Mouse (Mus musculus) heart, embryonic 14.5 days (tissue): ENCODE measurements around the gene Col6a6. TPM values are rescaled to one million over a fixed set of nuclear protein-coding genes. Genes with fewer than 3 reads are reported as not detected.
"Not testable (repeated sequence)": the region's sequence is repeated elsewhere in the genome, so short reads cannot be mapped to it uniquely, and the experiment has no call there.

Experiments used
- ATAC-seq: fragments of 200-750 bp; cut with Nextera tagmentation; 2 replicates; pipeline ENCODE4 v1.8.0; 2017; ENCODE audit warnings: low read depth, moderate TSS enrichment; ENCODE audit not compliant: insufficient number of reproducible peaks, insufficient read depth, low FRiP score
- H3K27ac ChIP-seq, 2 experiments: fragments of 200-500 bp in 1 of 2; fragments of 300-500 bp in 1 of 2; sonication (generic) in 1 of 2; replicated peaks in 1 of 2; 2 replicates each; pipeline ENCODE4 v1.5.1; 2012 to 2014; ENCODE audit warnings: low read depth in 2 of 2, low read length in 2 of 2, control low read depth in 1 of 2, mild to moderate bottlenecking in 1 of 2, mixed read lengths in 1 of 2; ENCODE audit not compliant: control insufficient read depth in 1 of 2, insufficient read depth in 1 of 2
- H3K27me3 ChIP-seq: fragments of 300-500 bp; sonication (generic); 2 replicates; pipeline ENCODE4 v1.6.1; 2014; ENCODE audit warnings: mild to moderate bottlenecking, low read length, control low read depth; ENCODE audit not compliant: control insufficient read depth, insufficient read depth
- H3K36me3 ChIP-seq: fragments of 300-500 bp; sonication (generic); 2 replicates; pipeline ENCODE4 v1.6.1; 2014; ENCODE audit warnings: mild to moderate bottlenecking, control low read depth, low read length, mixed read lengths; ENCODE audit not compliant: control insufficient read depth, insufficient read depth
- H3K4me1 ChIP-seq, 2 experiments: fragments of 200-500 bp in 1 of 2; fragments of 300-500 bp in 1 of 2; sonication (generic) in 1 of 2; 2 replicates each; pipeline ENCODE4 v1.6.1; 2012 to 2014; ENCODE audit warnings: low read length in 2 of 2, control low read depth in 1 of 2, mixed read lengths in 1 of 2; ENCODE audit not compliant: control insufficient read depth in 2 of 2, insufficient read depth in 2 of 2
- H3K4me2 ChIP-seq: fragments of 300-500 bp; sonication (generic); 2 replicates; pipeline ENCODE4 v1.6.1; 2014; ENCODE audit warnings: mild to moderate bottlenecking, low read length
- H3K4me3 ChIP-seq, 2 experiments: fragments of 200-500 bp in 1 of 2; fragments of 300-500 bp in 1 of 2; sonication (generic) in 1 of 2; 2 replicates each; pipeline ENCODE4 v1.5.1; 2012 to 2014; ENCODE audit warnings: low read length in 2 of 2, mild to moderate bottlenecking in 2 of 2, control low read depth in 1 of 2, low read depth in 1 of 2, moderate library complexity in 1 of 2; ENCODE audit not compliant: control insufficient read depth in 1 of 2, insufficient read depth in 1 of 2
- H3K9ac ChIP-seq: fragments of 300-500 bp; sonication (generic); 2 replicates; pipeline ENCODE4 v1.6.1; 2014; ENCODE audit warnings: mild to moderate bottlenecking, low read length
- H3K9me3 ChIP-seq: fragments of 300-500 bp; sonication (generic); 2 replicates; pipeline ENCODE4 v1.6.1; 2016; ENCODE audit warnings: low read length, control low read depth; ENCODE audit not compliant: control insufficient read depth
- WGBS: fragments of 180-500 bp; shearing (Covaris S2); extraction: QIAGEN DNeasy Blood & Tissue Kit; methylation state at CpG from one replicate; pipeline ENCODE4 v1.1.7; 2014; 5-methylcytosine and 5-hydroxymethylcytosine counted together
- polyA plus RNA-seq: library from polyadenylated mRNA; unstranded; fragments of >200 nt; fragmentation: Nextera tagmentation; extraction: Ambion mirVana; gene quantifications from 2 replicates; pipeline ENCODE4 v1.2.1, GENCODE M21; 2014

Gene Col6a6
- polyA plus RNA-seq, 1 experiment from 2014 or later, result 4.2 TPM

GRCm38 (mm10) chr9:105848396-105848795 lies 20.4 kb upstream of the Col6a6 start:
- H3K27ac ChIP-seq, result no peak overlapping the region
- ATAC-seq, result no peak
- no peaks in the 10 kb centered on the region for H3K27me3 ChIP-seq
- 73% methylated on average over 4 of the region's 4 CpGs for WGBS
- H3K9ac ChIP-seq, result no peak overlapping the region
- H3K4me3 ChIP-seq, result no peak overlapping the region
- H3K9me3 ChIP-seq, result 0 out of 2 replicates have a peak, but pooled peaks cover 3% of the 10 kb centered on the region
- H3K4me2 ChIP-seq, result no peak overlapping the region
- peaks cover 0 to 4% of the 10 kb centered on the region in 2 experiments; a peak in 1 of 4 replicates for H3K4me1 ChIP-seq
- no peaks in the 10 kb centered on the region for H3K36me3 ChIP-seq

- no peak for ATAC-seq
- H3K27me3 ChIP-seq, result no peaks in the 10 kb centered on the region
- H3K4me2 ChIP-seq, result no peak overlapping the region
- WGBS, result 67% methylated on average over 5 of the region's 5 CpGs
- H3K9ac ChIP-seq, result no peak overlapping the region
- 0 out of 2 replicates have a peak, but pooled peaks cover 3% of the 10 kb centered on the region for H3K9me3 ChIP-seq
- no peaks in the 10 kb centered on the region for H3K36me3 ChIP-seq
- no peak overlapping the region for H3K27ac ChIP-seq
- H3K4me1 ChIP-seq, result peaks cover 0 to 4% of the 10 kb centered on the region in 2 experiments; a peak in 1 of 4 replicates
- no peak overlapping the region for H3K4me3 ChIP-seq
These were observed 19.3 kb upstream of the Col6a6 start for GRCm38 (mm10) chr9:105847261-105847660.

GRCm38 (mm10) chr9:105841386-105841785 lies 13.4 kb upstream of the Col6a6 start:
- not testable (repeated sequence) for H3K4me2 ChIP-seq, ATAC-seq, H3K9ac ChIP-seq, H3K9me3 ChIP-seq, H3K27me3 ChIP-seq, H3K36me3 ChIP-seq, H3K27ac ChIP-seq, H3K4me1 ChIP-seq, H3K4me3 ChIP-seq
- WGBS, result 52% methylated on average over 5 of the region's 5 CpGs

- Histone ChIP-seq H3K9me3 (no peaks in the 10 kb centered on the region), H3K27ac (no peak overlapping the region)
- 83% methylated on average over 5 of the region's 5 CpGs for WGBS
These were observed 11.2 kb upstream of the Col6a6 start for GRCm38 (mm10) chr9:105839147-105839515.

GRCm38 (mm10) chr9:105838396-105839146 lies 10.6 kb upstream of the Col6a6 start:
- Histone ChIP-seq H3K27me3 (no peaks in the 10 kb centered on the region), H3K4me3 (no peak overlapping the region), H3K9me3 (no peaks in the 10 kb centered on the region), H3K36me3 (no peaks in the 10 kb centered on the region), H3K4me1 (peaks cover 13 to 23% of the 10 kb centered on the region in 2 experiments), H3K9ac (no peak overlapping the region), H3K4me2 (no peak overlapping the region), H3K27ac (no peak overlapping the region)
- ATAC-seq, result no peak
- 81% methylated on average over 4 of the region's 4 CpGs for WGBS

More at GRCm38 (mm10) chr9:105839147-105839515, 11.2 kb upstream of the Col6a6 start:
- peaks cover 10 to 21% of the 10 kb centered on the region in 2 experiments for H3K4me1 ChIP-seq
- no peak for ATAC-seq
- no peaks in the 10 kb centered on the region for H3K36me3 ChIP-seq
- H3K4me2 ChIP-seq, result no peak overlapping the region
- no peak overlapping the region for H3K4me3 ChIP-seq
- H3K9ac ChIP-seq, result no peak overlapping the region
- no peaks in the 10 kb centered on the region for H3K27me3 ChIP-seq

GRCm38 (mm10) chr9:105835587-105835986 lies 7.6 kb upstream of the Col6a6 start:
- no peak overlapping the region for H3K9ac ChIP-seq
- H3K9me3 ChIP-seq, result no peaks in the 10 kb centered on the region
- no peaks in the 10 kb centered on the region for H3K27me3 ChIP-seq
- peak overlapping the region in 1 of 2 experiments; percentile 9; a peak in 1 of 4 replicates for H3K4me3 ChIP-seq
- peak overlapping the region; percentile 37 for H3K4me2 ChIP-seq
- peaks cover 13 to 20% of the 10 kb centered on the region in 2 experiments for H3K4me1 ChIP-seq
- WGBS, result 29% methylated on average over 7 of the region's 7 CpGs
- peak; percentile 86 for ATAC-seq
- peak overlapping the region; percentile 60 to 78 for H3K27ac ChIP-seq
- no peaks in the 10 kb centered on the region for H3K36me3 ChIP-seq

GRCm38 (mm10) chr9:105834799-105835198 lies 6.8 kb upstream of the Col6a6 start:
- Histone ChIP-seq H3K4me3 (no peak overlapping the region), H3K4me1 (peaks cover 13 to 20% of the 10 kb centered on the region in 2 experiments), H3K4me2 (peak overlapping the region; percentile 37; the same call in 1 of the 2 replicates), H3K27ac (peak overlapping the region in 1 of 2 experiments; percentile 78; a peak in 2 of 4 replicates), H3K9me3 (no peaks in the 10 kb centered on the region), H3K9ac (no peak overlapping the region), H3K27me3 (no peaks in the 10 kb centered on the region), H3K36me3 (no peaks in the 10 kb centered on the region)
- WGBS, result 56% methylated on average over 4 of the region's 4 CpGs
- no peak for ATAC-seq
